Mouse (Mus musculus) spleen, embryonic (tissue): ENCODE data around the gene Scgb3a1.

Experiments used
- CTCF ChIA-PET: fragments of 350-600 bp; sonication (Branson Sonifier 250); formaldehyde crosslinking; loops from one replicate; lab custom pipeline; 2022; lab: Charles Lee

Gene Scgb3a1

GRCm38 (mm10) chr11:49663310-49663709 lies at the start of gene Scgb3a1:
Scgb3a1 (plus strand) TSS chr11:49663610.
- CTCF ChIA-PET, result no interaction called here

DNA sequence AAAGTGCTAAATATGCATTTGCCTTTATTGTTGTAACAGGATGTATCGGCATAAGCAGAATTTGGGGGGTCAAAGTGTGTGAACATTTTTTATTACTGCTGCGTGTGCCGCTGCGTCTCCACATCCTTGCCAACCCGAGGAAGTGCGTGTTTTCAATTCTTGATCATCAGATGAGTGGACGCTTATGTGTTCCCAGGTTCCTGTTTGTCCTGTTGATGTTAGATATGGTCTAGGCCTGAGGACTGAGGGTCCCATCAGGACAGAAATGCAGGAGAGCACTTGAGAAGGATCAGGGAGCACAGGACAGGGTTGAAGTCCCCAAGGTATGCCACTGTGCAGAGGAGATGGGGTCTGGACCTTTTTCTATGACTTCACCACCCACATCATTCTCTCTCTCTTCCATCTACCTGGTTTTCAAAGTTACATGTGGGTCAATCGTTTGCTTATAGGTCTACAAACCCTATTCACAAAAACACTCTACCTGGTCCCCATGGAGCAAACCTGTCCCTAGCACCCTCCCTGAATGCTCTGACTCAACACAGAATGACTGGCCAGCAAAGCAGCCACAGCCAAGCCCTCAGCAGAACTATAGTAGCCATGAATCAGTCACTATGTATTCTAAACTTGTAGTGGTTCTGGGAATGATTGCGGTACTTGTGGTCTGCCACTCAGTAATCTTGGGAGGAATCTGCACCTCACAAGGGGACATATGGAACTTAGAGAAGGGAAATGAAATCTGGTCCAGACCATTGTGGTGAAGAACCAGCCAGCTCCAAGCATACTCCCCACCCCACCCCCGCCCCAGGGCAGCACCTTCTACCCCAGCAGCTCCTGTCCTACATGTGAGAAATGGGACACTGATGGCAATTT lies 47.3 kb upstream of the Scgb3a1 start:
- CTCF ChIA-PET, result no interaction called here

GRCm38 (mm10) chr11:49618476-49618875 lies 44.9 kb upstream of the Scgb3a1 start:
- CTCF ChIA-PET, result no interaction called here

GRCm38 (mm10) chr11:49621953-49622352 lies 41.5 kb upstream of the Scgb3a1 start:
- CTCF ChIA-PET, result no interaction called here

- CTCF ChIA-PET, result no interaction called here
Measured at GRCm38 (mm10) chr11:49624156-49624555, 39.3 kb upstream of the Scgb3a1 start.

DNA sequence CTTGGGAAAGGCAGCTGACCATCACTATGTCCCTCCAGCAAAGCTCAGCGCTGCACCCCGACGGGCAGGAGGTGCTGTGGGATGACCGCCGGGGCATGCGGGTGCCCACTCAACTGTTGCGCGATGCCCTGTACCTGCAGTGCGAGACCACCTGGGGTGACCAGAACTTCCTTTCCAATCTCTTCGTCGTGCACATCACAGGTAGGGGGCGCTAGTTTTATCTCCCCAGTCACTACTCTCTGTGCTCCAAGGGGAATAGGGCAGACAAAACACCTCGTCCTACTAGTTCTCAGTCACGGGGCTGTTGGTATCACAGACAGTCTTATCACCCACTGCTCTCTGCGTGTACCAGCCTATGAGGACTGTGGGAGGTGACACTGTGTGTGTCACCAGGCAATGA lies 37.5 kb upstream of the Scgb3a1 start:
- CTCF ChIA-PET, result no interaction called here

DNA sequence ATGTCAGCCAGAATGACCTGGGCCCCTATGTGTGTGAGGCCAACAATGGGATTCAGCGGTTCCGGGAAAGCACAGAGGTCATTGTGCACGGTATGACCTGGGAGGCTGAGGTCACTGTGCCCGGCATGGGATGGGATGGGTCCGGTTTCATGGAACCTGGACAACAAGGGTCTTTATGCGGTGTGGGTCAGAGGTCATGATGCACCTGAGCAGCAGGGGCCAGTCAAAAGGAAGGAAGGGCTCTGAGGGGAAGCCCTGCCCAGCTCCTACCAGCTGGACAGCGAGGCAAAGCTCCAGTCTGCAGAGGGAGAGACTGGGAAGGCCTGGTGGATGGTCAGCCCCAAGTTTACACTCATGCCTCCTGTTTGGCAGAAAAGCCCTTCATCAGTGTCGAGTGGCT lies 36.7 kb upstream of the Scgb3a1 start:
- CTCF ChIA-PET, result no interaction called here

- CTCF ChIA-PET, result no interaction called here
Measured at GRCm38 (mm10) chr11:49631154-49631553, 32.3 kb upstream of the Scgb3a1 start.

DNA sequence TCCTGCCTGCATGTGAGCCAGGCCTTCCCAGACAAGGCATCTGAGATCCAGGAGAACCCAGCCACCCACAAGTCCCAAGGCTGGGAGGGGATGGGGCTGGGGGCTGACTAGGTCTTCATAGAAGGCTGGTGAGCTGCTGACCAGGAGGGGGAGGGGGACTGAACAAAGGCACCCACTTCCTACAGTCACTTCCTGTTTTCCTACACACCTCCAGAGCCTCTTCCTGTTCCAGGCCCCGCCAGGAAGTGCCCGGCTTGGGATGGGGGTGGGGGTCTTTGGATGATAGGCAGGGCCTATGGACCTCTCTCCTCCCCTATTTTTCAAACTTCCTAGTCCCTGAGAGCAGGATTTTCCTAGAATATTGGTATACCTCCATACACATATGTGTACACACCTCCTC lies 31.2 kb upstream of the Scgb3a1 start:
- CTCF ChIA-PET, result no interaction called here

- CTCF ChIA-PET, result no interaction called here
Measured at GRCm38 (mm10) chr11:49634101-49634500, 29.3 kb upstream of the Scgb3a1 start.

GRCm38 (mm10) chr11:49635671-49636070 lies 27.7 kb upstream of the Scgb3a1 start:
- CTCF ChIA-PET, result no interaction called here

DNA sequence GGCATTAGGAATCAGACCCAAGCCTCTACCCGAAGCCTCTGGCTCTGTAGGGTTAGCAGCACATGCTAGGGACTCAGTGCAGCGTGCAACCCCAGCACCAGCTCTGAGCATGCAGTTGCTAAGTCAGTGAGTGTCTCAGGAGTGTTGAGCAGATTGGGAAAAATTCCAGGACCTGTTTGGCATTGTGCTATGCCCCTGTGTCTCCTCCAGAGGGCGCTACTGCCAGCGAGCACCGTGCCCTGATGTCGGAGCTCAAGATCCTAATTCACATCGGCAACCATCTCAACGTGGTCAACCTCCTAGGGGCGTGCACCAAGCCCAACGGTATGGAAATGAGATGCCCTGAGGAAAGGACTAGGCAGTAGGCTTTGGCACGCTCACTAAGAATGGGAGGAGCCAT lies 27.0 kb upstream of the Scgb3a1 start:
- CTCF ChIA-PET, result no interaction called here

- CTCF ChIA-PET, result no interaction called here
Measured at GRCm38 (mm10) chr11:49645677-49646076, 17.7 kb upstream of the Scgb3a1 start.

GRCm38 (mm10) chr11:49650113-49650993 lies 13.1 kb upstream of the Scgb3a1 start:
- CTCF ChIA-PET, result interaction anchor here (0.7 kb wide), 2 partner anchors 196 to 219 kb away, joined by 7 to 11 read pairs; no protein-coding TSS in a partner anchor

DNA sequence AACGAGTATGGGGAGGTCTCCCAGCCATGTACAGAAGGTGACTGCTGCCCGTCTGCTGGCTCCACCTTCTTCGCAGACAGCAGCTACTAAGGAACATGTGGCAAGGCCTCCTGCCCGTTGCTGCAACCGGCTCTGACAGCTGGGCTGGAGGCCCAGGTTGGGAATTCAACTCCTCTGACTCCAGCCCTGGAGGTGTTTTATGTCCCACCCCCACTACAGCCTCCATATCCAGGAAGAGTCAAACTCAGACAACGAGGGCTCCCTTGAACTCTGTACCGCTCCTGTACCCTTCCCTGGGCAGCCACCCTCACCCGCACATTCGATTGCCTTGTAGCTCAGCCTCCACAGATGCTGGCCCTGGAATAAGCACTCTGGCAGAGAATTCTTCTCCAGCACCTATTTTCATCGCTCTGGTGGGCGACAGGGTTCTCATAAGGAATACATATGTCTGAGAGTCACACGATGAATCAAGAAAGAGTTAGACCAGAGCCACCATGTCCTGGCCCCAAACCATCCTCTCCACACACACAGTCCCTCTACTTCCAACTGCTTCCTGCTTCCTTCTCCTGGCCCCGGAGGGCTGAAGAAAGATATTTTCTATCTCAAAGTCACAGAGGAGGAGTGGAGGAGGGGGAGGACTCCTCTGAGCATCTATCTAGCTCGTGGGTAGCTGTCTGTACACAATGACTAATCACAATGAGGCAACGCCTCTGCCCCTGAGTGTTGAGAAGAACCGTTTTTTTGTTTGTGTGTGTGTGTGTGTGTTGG lies 12.2 kb upstream of the Scgb3a1 start:
- CTCF ChIA-PET, result interaction anchor here (0.7 kb wide), 2 partner anchors 9 to 80 kb away, joined by 3 to 4 read pairs; no protein-coding TSS in a partner anchor

DNA sequence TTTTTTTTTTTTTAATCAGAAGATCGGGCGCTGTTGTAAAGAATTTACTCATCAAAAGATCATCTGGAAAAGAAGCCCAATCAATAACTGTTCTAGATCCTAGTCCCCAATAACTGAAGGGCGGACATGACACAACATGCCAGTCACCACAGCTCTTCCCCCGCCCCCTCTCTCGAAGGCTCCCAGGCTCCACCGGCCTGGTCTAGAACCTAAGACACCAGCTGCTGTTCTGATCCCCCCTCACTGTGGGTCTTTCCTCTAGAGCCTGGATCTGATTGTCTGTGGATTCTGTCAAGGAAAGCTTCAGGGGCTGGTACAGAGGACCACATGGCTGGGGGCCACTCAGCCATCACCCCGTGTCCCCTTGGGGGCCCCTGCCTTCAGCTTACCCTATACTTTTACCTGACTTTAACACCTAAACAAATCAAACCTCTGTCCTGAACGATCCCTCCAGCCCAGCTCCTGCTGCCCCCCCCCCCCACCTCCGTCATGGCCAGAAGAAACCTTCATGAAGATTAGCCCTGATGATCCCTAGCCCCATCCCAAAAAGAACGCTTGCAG lies 11.6 kb upstream of the Scgb3a1 start:
- CTCF ChIA-PET, result interaction anchor here (0.7 kb wide), 2 partner anchors 10 to 80 kb away, joined by 3 to 4 read pairs; no protein-coding TSS in a partner anchor

DNA sequence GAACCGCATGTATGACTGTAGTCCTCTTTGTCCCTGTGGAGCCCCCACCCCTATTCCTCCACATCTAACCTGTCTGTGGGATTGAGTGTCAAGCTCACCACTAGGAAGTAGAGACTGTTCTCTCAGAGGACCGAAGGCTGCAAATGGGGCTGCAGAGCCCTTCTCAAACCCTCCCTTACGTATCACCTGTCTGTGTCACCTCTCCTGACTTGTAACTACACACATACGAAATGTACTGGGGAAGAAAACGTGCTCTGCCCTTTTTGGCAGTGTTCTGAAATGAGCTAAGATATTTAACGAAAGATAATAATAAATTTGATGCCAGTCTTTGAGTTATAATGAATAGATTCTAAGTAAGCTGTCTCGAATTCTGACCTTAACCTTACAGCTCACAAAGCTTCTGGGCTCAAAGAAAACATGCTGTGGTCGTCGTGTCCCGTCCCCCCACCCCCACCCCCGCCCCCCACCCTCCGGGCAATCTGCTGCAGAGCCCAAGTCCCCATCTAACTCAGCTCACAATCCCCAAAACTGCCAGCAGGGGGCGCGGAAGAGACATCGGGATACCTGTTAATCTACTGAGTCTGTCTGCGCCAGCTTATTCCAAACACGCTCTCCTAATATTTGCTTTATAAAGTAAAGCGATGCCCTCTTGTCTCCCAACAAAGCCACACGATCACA lies 10.9 kb upstream of the Scgb3a1 start:
- CTCF ChIA-PET, result no interaction called here

GRCm38 (mm10) chr11:49653079-49653408 lies 10.4 kb upstream of the Scgb3a1 start:
- CTCF ChIA-PET, result no interaction called here

DNA sequence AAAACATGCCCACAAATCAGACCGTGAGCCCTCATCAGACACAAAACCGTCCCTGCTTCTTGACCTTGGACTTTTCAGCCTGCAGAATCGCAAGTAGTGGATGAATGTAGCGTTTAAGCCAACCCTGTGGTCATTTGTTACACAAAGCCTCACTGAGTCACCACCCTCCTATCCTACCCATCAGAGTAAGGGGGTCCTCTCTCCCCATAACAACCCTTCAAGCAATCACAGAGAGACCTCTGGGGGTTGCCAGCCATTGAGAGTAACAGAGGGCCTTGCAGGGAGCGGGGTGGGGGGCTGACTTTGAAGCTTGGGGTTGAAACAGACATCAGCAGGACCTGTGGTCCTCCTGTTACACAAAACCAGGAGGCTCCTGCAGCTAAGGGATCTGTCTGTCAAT lies 8.8 kb upstream of the Scgb3a1 start:
- CTCF ChIA-PET, result no interaction called here

DNA sequence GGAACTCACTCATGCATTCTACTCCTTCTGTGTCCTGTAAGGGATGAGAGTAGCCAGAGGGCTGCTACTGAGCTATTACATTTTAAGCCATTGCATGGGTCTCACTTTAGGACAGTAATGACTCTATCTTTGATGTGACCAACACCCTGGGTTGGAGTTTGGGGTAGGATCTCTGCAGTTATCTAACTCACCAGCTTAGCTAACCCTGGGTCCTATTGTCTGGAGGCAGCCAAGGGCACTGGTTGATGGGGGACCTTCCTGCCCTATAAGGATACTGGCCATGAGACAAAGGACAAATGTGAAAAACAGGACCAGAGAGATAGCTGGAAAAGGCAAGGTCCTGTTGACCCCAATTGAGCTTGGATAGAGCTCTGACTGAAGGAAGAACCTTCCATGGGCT lies 7.9 kb upstream of the Scgb3a1 start:
- CTCF ChIA-PET, result no interaction called here

DNA sequence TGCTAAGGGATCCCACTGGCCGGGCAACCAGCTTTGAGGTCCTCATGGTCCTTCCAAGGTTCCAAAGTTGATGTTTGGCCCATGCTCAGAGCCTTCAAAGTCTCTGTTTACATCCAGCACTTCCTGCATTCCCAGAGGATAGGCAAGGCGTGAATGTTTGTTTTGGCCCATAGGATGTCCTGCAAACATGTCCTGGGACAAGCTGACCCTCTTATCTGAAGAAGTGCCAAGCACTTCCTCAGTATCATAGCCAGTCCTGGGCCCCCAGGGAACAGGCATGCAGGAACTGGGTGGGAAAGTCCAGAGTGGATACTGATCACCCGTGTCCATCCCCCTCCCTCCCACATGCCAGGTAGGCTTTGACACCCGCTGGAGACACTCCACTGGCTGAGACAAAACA lies 5.3 kb upstream of the Scgb3a1 start:
- CTCF ChIA-PET, result no interaction called here
